Mouse (Mus musculus) macrophage (primary cell): ENCODE measurements around the gene Zfp128. TPM values are rescaled to one million over a fixed set of nuclear protein-coding genes. Genes with fewer than 3 reads are reported as not detected.
"Not testable (repeated sequence)": the region's sequence is repeated elsewhere in the genome, so short reads cannot be mapped to it uniquely, and the experiment has no call there.

Source experiments
- H3K27ac ChIP-seq: fragments of 350-480 bp; formaldehyde crosslinking; 2 replicates; pipeline ENCODE4 v1.9.0; 2021
- H3K36me3 ChIP-seq: fragments of 350-480 bp; formaldehyde crosslinking; 2 replicates; pipeline ENCODE4 v1.9.0; 2021; ENCODE audit errors: inconsistent target
- H3K4me3 ChIP-seq: fragments of 350-480 bp; formaldehyde crosslinking; 2 replicates; pipeline ENCODE4 v1.9.0; 2021; ENCODE audit errors: inconsistent target
- H3K79me2 ChIP-seq: fragments of 350-480 bp; formaldehyde crosslinking; 2 replicates; pipeline ENCODE4 v1.9.0; 2021; ENCODE audit errors: inconsistent target
- WGBS: methylation state at CpG from one replicate; pipeline ENCODE4 v1.1.7; 2026; ENCODE audit warnings: inconsistent platforms; ENCODE audit not compliant: missing documents; 5-methylcytosine and 5-hydroxymethylcytosine counted together
- polyA plus RNA-seq: library from polyadenylated mRNA; stranded (reverse); fragments of 250-400 nt; gene quantifications from 3 replicates; pipeline ENCODE4 v1.2.4, GENCODE M21; 2018; ENCODE audit warnings: inconsistent platforms

Zfp128 gene
- polyA plus RNA-seq, 1 experiment from 2014 or later: 2.1 TPM

GRCm38 (mm10) chr7:12937254-12937803 is 56.4 kb downstream of the Zfp128 start:
- WGBS: 79% methylated on average over 2 of the region's 4 CpGs
- H3K4me3 ChIP-seq, H3K36me3 ChIP-seq: not testable (repeated sequence)

GRCm38 (mm10) chr7:12940599-12940998 is 59.6 kb downstream of the Zfp128 start:
- H3K79me2 ChIP-seq: no peaks in the 10 kb centered on the region
- 88% methylated on average over 4 of the region's 4 CpGs for WGBS
- no peak overlapping the region for H3K27ac ChIP-seq
- no peak overlapping the region for H3K4me3 ChIP-seq
- H3K36me3 ChIP-seq: no peaks in the 10 kb centered on the region

More at GRCm38 (mm10) chr7:12937254-12937803, 56.4 kb downstream of the Zfp128 start:
- H3K27ac ChIP-seq, H3K79me2 ChIP-seq: not testable (repeated sequence)

Other genes with a start within 250 kb of the Zfp128 start
- not detected in 3 replicates for gene Vmn2r54, start 240.9 kb upstream of the Zfp128 start, polyA plus RNA-seq
- gene Vmn2r55, start 196.2 kb upstream of the Zfp128 start, polyA plus RNA-seq: not detected in 3 replicates
- not detected in 3 replicates for gene Vmn2r56, start 146.2 kb upstream of the Zfp128 start, polyA plus RNA-seq
- 0.43 to 1.0 TPM (median 0.47 TPM) in 3 replicates for gene Zscan18, start 77.5 kb upstream of the Zfp128 start, polyA plus RNA-seq
- 6.3 to 6.9 TPM (median 6.3 TPM) in 3 replicates for gene Zfp329, start 62.3 kb upstream of the Zfp128 start, polyA plus RNA-seq
- gene Zfp110, start 46.4 kb upstream of the Zfp128 start, polyA plus RNA-seq: 17.3 to 21.6 TPM (median 21.1 TPM) in 3 replicates
- 5.2 to 9.0 TPM (median 7.8 TPM) in 3 replicates for gene Zscan22, start 16.6 kb downstream of the Zfp128 start, polyA plus RNA-seq
- gene Rps5, start 41.1 kb downstream of the Zfp128 start, polyA plus RNA-seq: 260 to 917 TPM (median 815 TPM) in 3 replicates
- 0.07 TPM in 1 of 3 replicates, not detected in the others for gene Rnf225, start 46.2 kb downstream of the Zfp128 start, polyA plus RNA-seq
- gene Zfp324, start 84.7 kb downstream of the Zfp128 start, polyA plus RNA-seq: 3.0 to 3.7 TPM (median 3.1 TPM) in 3 replicates
- 1.6 to 1.8 TPM (median 1.7 TPM) in 3 replicates for gene Zfp446, start 96.7 kb downstream of the Zfp128 start, polyA plus RNA-seq
- gene Slc27a5, start 117.0 kb downstream of the Zfp128 start, polyA plus RNA-seq: not detected in 3 replicates
- 64.2 to 120 TPM (median 85.7 TPM) in 3 replicates for gene Trim28, start 117.9 kb downstream of the Zfp128 start, polyA plus RNA-seq
- 7.4 to 11.7 TPM (median 11.4 TPM) in 3 replicates for gene Zbtb45, start 128.9 kb downstream of the Zfp128 start, polyA plus RNA-seq
- gene Chmp2a, start 153.6 kb downstream of the Zfp128 start, polyA plus RNA-seq: 186 to 358 TPM (median 214 TPM) in 3 replicates
- 132 to 209 TPM (median 195 TPM) in 3 replicates for gene Ube2m, start 157.1 kb downstream of the Zfp128 start, polyA plus RNA-seq
- gene Mzf1, start 173.6 kb downstream of the Zfp128 start, polyA plus RNA-seq: 0.28 to 0.98 TPM (median 0.39 TPM) in 3 replicates
- not detected in 3 replicates for gene Vmn1r85, start 214.0 kb downstream of the Zfp128 start, polyA plus RNA-seq
- not detected in 3 replicates for gene Vmn1r86, start 238.7 kb downstream of the Zfp128 start, polyA plus RNA-seq